Mouse (Mus musculus): ENCODE data around the gene Cwc22. TPM values are rescaled to one million over a fixed set of nuclear protein-coding genes. Genes with fewer than 3 reads are reported as not detected.

The Cwc22 gene
- 10 to 100 TPM; 26.7 to 29.7 TPM for total RNA-seq (2021)
- long read RNA-seq, experiment 1, partial matches to known transcripts = 1 of 9 reads
- long read RNA-seq, experiment 1, other reads (novel, unspliced or antisense) = 4 of 9 reads
- long read RNA-seq, experiment 2, partial matches to known transcripts = 2 of 12 reads
- long read RNA-seq, experiment 2, other reads (novel, unspliced or antisense) = 7 of 12 reads

DNA sequence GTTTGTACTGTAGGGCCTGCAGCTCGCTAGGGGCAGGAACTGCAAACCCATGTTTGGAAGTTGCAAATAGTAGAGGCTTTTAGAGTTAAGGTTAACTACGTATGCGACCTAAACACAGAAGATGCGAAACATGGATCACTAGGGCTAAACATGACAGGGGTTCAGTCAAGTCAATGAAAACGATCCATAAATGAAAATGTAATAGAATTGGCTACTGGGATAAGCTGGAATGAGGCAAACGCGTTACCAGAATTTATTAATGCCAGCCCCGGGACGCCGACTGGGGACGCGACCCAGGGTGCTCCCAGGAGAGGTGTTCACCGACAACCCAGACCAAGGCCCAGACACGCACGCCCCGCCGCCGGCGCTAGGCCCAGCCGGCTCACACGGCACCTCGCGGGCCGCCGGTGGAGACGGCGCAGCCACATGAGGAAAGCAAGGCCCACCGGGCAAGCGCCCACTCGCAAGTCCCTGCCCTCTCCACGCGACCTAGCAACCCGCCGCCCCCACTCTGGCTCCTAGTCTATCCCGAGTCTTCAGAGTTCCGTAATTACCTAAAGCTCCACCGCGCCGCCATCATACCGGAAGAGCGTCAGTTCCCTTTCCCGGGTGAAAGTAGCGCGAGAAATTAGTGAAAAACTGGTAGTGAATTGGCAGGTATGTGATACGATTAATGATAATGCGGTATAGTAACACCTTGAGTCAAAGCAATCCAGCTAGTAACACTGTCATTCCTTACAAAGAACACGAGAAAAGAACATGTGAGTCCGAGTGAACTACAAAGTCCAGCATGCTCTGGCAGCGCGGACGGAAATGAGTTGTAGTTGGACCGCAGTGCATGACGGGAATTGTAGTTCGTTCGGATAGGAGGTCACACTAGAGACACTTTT lies at the start of gene Cwc22:
Gene Cwc22 (minus strand): TSS at position 780 of the 890 bp plus-strand sequence.
- peak; percentile 92 for DNase-seq (ENCODE audit: low spot score in 2 of 2)
- Histone ChIP-seq H3K27ac (peak within 1 kb of the TSS; percentile 98), H3K4me3 (peak within 1 kb of the TSS; percentile 84)
- TF ChIP-seq CTCF (conservative IDR thresholded peaks at IDR 0.05) = no peak

GRCm38 (mm10) chr2:77993727-77994401 lies 47.7 kb upstream of the Cwc22 start:
- no peak for TF ChIP-seq CTCF (conservative IDR thresholded peaks at IDR 0.05)
- DNase-seq (ENCODE audit: low spot score in 2 of 2) = no peak
- H3K27ac ChIP-seq = no peak overlapping the region
- no peak overlapping the region for H3K4me3 ChIP-seq

GRCm38 (mm10) chr2:77992951-77993604 lies 46.9 kb upstream of the Cwc22 start:
- Histone ChIP-seq H3K4me3 (no peak overlapping the region), H3K27ac (no peak overlapping the region)
- TF ChIP-seq CTCF (conservative IDR thresholded peaks at IDR 0.05) = no peak
- DNase-seq (ENCODE audit: low spot score in 2 of 2) = no peak

DNA sequence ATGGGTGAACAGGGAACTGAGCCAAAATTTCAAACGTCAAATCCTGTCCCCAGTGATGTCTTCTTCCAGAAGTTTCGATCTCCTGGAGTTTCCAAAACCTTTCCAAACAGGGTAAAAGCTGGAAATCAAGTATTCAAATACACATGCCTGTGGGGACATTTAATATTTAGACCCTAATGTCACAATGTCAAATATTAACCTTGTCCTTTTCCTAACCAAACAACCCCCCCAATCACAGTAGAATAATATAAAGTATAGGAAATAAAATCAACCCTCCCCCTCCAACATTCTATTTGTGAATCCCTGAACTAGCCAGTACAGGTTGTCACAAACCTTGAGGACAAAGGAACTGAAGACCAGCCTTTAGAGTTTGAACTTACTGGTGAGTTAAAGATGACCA lies 44.6 kb upstream of the Cwc22 start:
- no peak for DNase-seq (ENCODE audit: low spot score in 2 of 2)
- H3K4me3 ChIP-seq = no peak overlapping the region
- TF ChIP-seq CTCF (conservative IDR thresholded peaks at IDR 0.05) = no peak
- H3K27ac ChIP-seq = no peak overlapping the region

DNA sequence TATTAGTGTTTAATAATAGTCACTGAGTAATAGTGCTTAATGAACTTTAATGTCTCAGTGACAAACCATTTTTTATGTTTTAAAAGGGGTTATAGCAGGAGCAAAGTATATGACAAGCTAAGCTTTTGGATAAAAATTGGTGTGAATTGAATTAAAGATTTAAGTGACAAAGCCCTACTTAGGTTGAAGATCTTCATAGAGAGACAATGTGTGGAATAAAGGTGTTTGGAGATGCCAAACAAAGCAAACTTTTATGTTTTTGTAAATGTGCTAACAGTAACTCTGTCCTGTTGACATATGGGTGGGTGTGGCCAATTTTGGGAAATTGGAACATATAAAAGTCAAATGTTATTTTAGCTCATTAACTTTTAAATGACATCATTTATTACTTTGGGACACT lies 43.9 kb upstream of the Cwc22 start:
- TF ChIP-seq CTCF (conservative IDR thresholded peaks at IDR 0.05) = no peak

GRCm38 (mm10) chr2:77989390-77989789 lies 43.2 kb upstream of the Cwc22 start:
- no peak overlapping the region for H3K27ac ChIP-seq
- no peak for DNase-seq (ENCODE audit: low spot score in 2 of 2)
- no peak overlapping the region for H3K4me3 ChIP-seq
- TF ChIP-seq CTCF (conservative IDR thresholded peaks at IDR 0.05) = no peak

More for the DNA sequence above, 43.9 kb upstream of the Cwc22 start:
- DNase-seq (ENCODE audit: low spot score in 2 of 2) = no peak
- Histone ChIP-seq H3K27ac (no peak overlapping the region), H3K4me3 (no peak overlapping the region)

- no peak for DNase-seq (ENCODE audit: low spot score in 2 of 2)
- H3K4me3 ChIP-seq = no peak overlapping the region
- H3K27ac ChIP-seq = no peak overlapping the region
- no peak for TF ChIP-seq CTCF (conservative IDR thresholded peaks at IDR 0.05)
Measured at GRCm38 (mm10) chr2:77985991-77986730, 40.0 kb upstream of the Cwc22 start.

DNA sequence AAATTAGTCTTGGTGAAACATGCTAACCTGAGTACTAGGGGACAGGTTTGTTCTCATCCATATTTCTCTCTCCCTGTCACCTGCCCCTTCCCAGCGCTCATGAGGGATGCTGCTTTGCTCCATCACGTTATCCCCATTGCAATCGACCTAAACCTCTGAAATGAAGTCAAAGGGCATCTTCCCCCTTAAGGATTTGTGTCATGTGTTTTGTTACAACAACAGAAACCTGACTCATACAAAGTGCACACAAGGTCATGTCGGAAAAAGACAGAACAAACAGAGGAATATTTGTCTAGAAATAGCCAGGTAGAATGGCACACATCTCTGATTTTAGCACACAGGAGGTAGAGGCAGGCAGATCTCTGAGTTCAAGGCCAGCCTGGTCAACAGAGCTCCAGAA lies 38.0 kb upstream of the Cwc22 start:
- no peak for DNase-seq (ENCODE audit: low spot score in 2 of 2)
- H3K4me3 ChIP-seq = no peak overlapping the region
- no peak for TF ChIP-seq CTCF (conservative IDR thresholded peaks at IDR 0.05)
- H3K27ac ChIP-seq = no peak overlapping the region

DNA sequence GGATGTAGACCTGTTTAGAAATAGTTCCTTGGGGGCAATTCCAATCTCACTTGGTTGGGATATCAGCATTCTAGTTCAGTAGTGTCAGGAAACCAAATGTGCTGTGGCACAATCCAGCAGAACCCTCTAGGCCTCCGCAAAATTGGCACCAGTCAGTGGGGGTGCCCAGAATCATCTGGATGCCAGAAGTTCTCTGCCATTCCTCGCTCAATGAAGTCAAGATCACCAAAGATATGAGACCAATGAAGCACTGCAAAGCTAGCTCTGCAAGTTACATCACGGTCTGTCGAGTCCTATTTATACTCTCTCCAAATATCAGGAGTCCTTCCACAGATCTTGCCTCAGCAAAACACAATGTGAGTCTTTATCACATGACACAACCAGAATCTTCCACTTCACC lies 35.7 kb upstream of the Cwc22 start:
- no peak overlapping the region for H3K27ac ChIP-seq
- no peak for TF ChIP-seq CTCF (conservative IDR thresholded peaks at IDR 0.05)
- no peak overlapping the region for H3K4me3 ChIP-seq
- DNase-seq (ENCODE audit: low spot score in 2 of 2) = no peak

DNA sequence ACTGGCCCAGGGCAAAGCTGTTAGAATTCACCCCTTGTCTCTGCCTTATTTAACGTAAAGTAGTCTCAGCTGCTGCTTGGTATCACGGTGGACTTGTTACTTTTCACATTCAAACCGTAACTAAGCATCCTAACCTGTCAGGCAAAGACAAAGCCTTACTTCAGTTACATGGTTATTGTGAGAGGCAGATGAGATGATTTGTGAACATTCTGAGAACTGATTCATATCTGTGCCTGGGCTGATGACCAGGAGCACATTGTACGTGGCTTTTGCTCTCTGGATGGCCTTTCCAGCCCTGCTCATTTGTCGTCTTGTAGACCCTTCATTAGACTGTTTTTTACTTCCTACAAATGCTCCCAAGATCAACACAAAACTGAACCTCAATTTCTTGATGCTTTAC lies 34.5 kb upstream of the Cwc22 start:
- no peak overlapping the region for H3K27ac ChIP-seq
- H3K4me3 ChIP-seq = no peak overlapping the region
- no peak for DNase-seq (ENCODE audit: low spot score in 2 of 2)
- TF ChIP-seq CTCF (conservative IDR thresholded peaks at IDR 0.05) = no peak

- Histone ChIP-seq H3K27ac (no peak overlapping the region), H3K4me3 (no peak overlapping the region)
- DNase-seq (ENCODE audit: low spot score in 2 of 2) = no peak
- no peak for TF ChIP-seq CTCF (conservative IDR thresholded peaks at IDR 0.05)
Measured at GRCm38 (mm10) chr2:77979519-77979918, 33.3 kb upstream of the Cwc22 start.

- no peak overlapping the region for H3K27ac ChIP-seq
- DNase-seq (ENCODE audit: low spot score in 2 of 2) = no peak
- TF ChIP-seq CTCF (conservative IDR thresholded peaks at IDR 0.05) = no peak
- no peak overlapping the region for H3K4me3 ChIP-seq
Measured at GRCm38 (mm10) chr2:77979081-77979480, 32.9 kb upstream of the Cwc22 start.

Data from layer of hippocampus, adult 2 months (tissue).